Mouse (Mus musculus) limb, embryonic 12.5 days (tissue): ENCODE results near the gene Ift43. TPM values are rescaled to one million over a fixed set of nuclear protein-coding genes. Genes with fewer than 3 reads are reported as not detected.

Experiments
- ATAC-seq: fragments of 200-750 bp; cut with Nextera tagmentation; 2 replicates; pipeline ENCODE4 v1.8.0; 2017; ENCODE audit warnings: low read depth, moderate TSS enrichment; ENCODE audit not compliant: insufficient number of reproducible peaks, insufficient read depth, low FRiP score, low TSS enrichment
- H3K27ac ChIP-seq: fragments of 300-500 bp; sonication (generic); 2 replicates; pipeline ENCODE4 v1.5.1; 2016; ENCODE audit warnings: mild to moderate bottlenecking, moderate library complexity
- H3K27me3 ChIP-seq: fragments of 300-500 bp; sonication (generic); 2 replicates; pipeline ENCODE4 v1.6.1; 2016; ENCODE audit warnings: mild to moderate bottlenecking, moderate library complexity
- H3K36me3 ChIP-seq: fragments of 300-500 bp; sonication (generic); 2 replicates; pipeline ENCODE4 v1.6.1; 2016; ENCODE audit warnings: mild to moderate bottlenecking, moderate library complexity
- H3K4me1 ChIP-seq: fragments of 300-500 bp; sonication (generic); replicated peaks from 2 replicates; pipeline ENCODE4 v1.6.1; 2016
- H3K4me2 ChIP-seq: fragments of 300-500 bp; sonication (generic); 2 replicates; pipeline ENCODE4 v1.6.1; 2016; ENCODE audit warnings: mild to moderate bottlenecking, moderate library complexity
- H3K4me3 ChIP-seq: fragments of 300-500 bp; sonication (generic); replicated peaks from 2 replicates; pipeline ENCODE4 v1.5.1; 2016; ENCODE audit warnings: mild to moderate bottlenecking
- H3K9ac ChIP-seq: fragments of 300-500 bp; sonication (generic); replicated peaks from 2 replicates; pipeline ENCODE4 v1.6.1; 2016; ENCODE audit warnings: mild to moderate bottlenecking, moderate library complexity
- H3K9me3 ChIP-seq: fragments of 300-500 bp; sonication (generic); 2 replicates; pipeline ENCODE4 v1.6.1; 2016; ENCODE audit warnings: mild to moderate bottlenecking, moderate library complexity
- WGBS: fragments of 180-500 bp; shearing (Covaris S2); methylation state at CpG from one replicate; pipeline ENCODE4 v1.1.7; 2016; 5-methylcytosine and 5-hydroxymethylcytosine counted together
- polyA plus RNA-seq: library from polyadenylated mRNA; unstranded; fragments of >200 nt; fragmentation: Nextera tagmentation; extraction: Ambion mirVana; gene quantifications from 2 replicates; pipeline ENCODE4 v1.2.1, GENCODE M21; 2016

Ift43 gene
- polyA plus RNA-seq, 1 experiment from 2014 or later: 84.1 TPM

DNA sequence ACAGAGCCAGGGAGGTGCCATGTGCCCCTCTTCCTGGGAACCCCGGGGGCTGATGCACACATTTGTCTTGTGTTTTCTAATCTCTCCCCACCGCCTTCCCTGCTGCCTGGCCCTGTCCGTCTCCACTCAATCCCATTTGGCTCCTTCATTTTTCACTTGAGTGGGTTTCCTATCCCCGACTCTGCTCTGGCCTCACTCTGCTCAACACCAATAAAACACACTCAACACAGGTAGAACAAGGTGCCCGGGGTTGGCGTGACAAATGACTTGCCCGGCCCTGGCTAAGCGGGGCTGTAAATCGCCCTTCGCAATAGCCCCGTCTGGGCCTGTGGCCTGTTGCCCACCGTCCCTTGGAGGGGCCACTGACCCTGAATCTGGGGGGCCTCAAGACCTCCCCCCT is 92.0 kb downstream of the Ift43 start:
- Histone ChIP-seq H3K4me1 (peaks cover 53% of the 10 kb centered on the region), H3K9me3 (no peaks in the 10 kb centered on the region), H3K9ac (no peak overlapping the region), H3K4me2 (no peak overlapping the region), H3K4me3 (no peak overlapping the region), H3K27me3 (no peaks in the 10 kb centered on the region), H3K27ac (peak overlapping the region; percentile 12; the same call in 1 of the 2 replicates), H3K36me3 (no peaks in the 10 kb centered on the region)
- ATAC-seq: no peak
- WGBS: 49% methylated on average over 11 of the region's 12 CpGs

DNA sequence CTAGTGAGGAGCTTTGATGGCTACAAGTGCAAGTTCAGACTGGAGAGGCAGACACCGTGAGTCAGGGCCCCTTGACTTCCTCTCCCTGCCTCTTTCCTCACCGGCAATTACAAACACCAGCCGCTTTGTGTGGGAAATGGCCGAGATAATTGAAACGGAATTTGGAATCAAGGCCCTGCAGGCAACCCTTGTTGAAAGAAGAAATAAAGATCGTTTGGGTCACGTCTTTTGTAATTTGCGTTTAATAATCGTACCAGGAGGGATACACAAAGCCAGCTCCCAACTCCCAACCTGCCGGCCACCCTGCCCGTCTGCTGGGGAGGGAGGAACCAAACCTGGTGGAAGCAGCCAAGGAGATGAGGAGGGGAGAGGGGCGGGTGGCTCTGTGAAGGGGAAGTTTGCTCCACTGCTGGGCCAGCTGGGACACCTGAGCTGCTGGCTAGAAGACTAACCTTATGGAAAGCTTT is 93.2 kb downstream of the Ift43 start:
- Histone ChIP-seq H3K4me3 (no peak overlapping the region), H3K4me2 (peak overlapping the region; percentile 44)
- ATAC-seq: no peak

DNA sequence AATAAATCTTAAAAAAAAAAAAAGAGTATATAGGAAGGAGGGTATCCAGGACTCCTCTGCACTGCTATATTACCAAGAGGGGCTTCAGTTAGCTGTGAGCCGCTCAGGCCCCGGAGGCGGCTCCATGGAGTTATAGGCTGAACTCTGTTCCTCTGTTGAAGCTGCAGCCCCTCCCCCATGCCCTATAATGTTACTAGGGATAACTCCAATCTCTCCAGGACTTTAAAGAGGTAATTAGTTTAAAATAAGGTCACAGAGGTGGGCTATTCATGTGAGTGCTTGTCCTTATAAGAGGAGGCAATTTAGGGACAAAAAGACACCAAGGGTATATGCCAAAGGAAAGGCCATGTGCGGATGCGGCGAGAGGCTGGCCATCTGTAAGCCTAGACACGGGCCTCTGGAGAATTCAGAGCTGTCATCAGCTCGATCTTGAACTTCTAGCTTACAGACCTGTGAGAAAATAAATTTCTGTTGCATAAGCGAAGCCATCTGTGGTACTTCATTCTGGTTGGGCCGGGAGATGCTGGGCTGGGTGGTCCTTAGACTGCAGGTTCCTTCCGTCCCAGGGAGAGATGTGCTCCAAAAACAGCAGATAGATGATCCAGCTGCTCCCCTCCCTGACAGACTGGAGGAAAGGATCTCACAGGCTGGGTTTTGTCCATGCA is 94.5 kb downstream of the Ift43 start:
- H3K27me3 ChIP-seq: no peaks in the 10 kb centered on the region
- H3K4me1 ChIP-seq: peaks cover 50% of the 10 kb centered on the region
- no peaks in the 10 kb centered on the region for H3K36me3 ChIP-seq
- 32% methylated on average over 11 of the region's 11 CpGs for WGBS
- H3K4me3 ChIP-seq: no peak overlapping the region
- H3K9ac ChIP-seq: no peak overlapping the region
- no peaks in the 10 kb centered on the region for H3K9me3 ChIP-seq
- no peak overlapping the region for H3K27ac ChIP-seq
- ATAC-seq: no peak
- no peak overlapping the region for H3K4me2 ChIP-seq

More for the DNA sequence above, 93.2 kb downstream of the Ift43 start:
- H3K27ac ChIP-seq: peak overlapping the region; percentile 83
- WGBS: 3% methylated on average over 12 of the region's 12 CpGs
- H3K9me3 ChIP-seq: no peaks in the 10 kb centered on the region
- H3K9ac ChIP-seq: 0 out of 2 replicates have a peak overlapping the region, but pooled peaks have one; percentile 34
- H3K4me1 ChIP-seq: peaks cover 50% of the 10 kb centered on the region
- no peaks in the 10 kb centered on the region for H3K36me3 ChIP-seq
- H3K27me3 ChIP-seq: no peaks in the 10 kb centered on the region

DNA sequence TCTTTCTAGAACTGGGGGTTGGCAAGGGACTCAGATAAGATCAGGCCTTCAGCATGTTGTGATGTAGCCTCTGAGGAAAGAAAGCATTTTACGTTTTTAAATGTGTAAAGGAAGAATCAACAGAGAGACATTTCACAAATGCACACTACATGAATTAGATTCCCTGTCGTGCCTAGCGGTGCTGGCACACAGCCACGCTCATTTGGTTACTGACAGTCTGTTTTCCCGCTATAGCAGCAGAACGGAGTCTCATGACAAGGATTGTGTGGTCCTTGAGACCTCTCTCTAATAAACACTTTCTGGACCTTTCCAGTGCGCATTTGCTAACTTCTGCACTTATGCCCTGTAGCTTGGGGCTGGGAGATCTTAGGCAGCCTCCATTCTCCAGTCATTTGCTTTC is 96.9 kb downstream of the Ift43 start:
- no peaks in the 10 kb centered on the region for H3K9me3 ChIP-seq
- WGBS: 81% methylated on average over 7 of the region's 7 CpGs
- H3K27me3 ChIP-seq: peaks cover 4% of the 10 kb centered on the region; the same call in 1 of the 2 replicates
- no peak overlapping the region for H3K9ac ChIP-seq
- no peak for ATAC-seq
- H3K4me3 ChIP-seq: no peak overlapping the region
- H3K4me2 ChIP-seq: no peak overlapping the region
- H3K4me1 ChIP-seq: peaks cover 28% of the 10 kb centered on the region
- no peaks in the 10 kb centered on the region for H3K36me3 ChIP-seq
- H3K27ac ChIP-seq: no peak overlapping the region

- no peak for ATAC-seq
- Histone ChIP-seq H3K9me3 (no peaks in the 10 kb centered on the region), H3K9ac (no peak overlapping the region), H3K27ac (no peak overlapping the region), H3K4me3 (no peak overlapping the region), H3K36me3 (no peaks in the 10 kb centered on the region), H3K4me1 (peaks cover 9% of the 10 kb centered on the region), H3K27me3 (peaks cover 4% of the 10 kb centered on the region; the same call in 1 of the 2 replicates), H3K4me2 (no peak overlapping the region)
- 16% methylated on average over 8 of the region's 8 CpGs for WGBS
These were observed 99.0 kb downstream of the Ift43 start for GRCm38 (mm10) chr12:86181320-86181751.

DNA sequence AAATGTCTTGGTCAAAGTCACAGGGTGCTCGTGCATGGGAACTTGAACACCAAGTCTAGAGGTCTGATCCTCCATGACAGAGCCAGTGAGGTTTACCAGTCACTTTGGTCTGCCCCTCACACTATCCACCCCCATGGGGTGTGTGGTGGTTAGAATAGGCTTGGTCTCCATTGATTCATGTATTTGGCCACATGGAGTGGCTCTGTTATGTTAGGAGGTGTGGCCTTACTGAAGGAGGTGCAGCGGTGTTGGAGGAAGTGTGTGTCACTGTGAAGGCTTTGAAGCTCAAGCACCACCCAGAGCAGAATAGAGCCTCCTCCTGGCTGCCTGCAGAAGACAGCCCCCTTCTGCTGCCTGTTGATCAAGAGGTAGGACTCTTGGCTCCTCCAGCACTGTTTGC is 99.5 kb downstream of the Ift43 start:
- Histone ChIP-seq H3K27ac (no peak overlapping the region), H3K36me3 (no peaks in the 10 kb centered on the region), H3K4me3 (no peak overlapping the region), H3K9me3 (no peaks in the 10 kb centered on the region), H3K4me2 (no peak overlapping the region), H3K4me1 (peaks cover 5% of the 10 kb centered on the region), H3K9ac (no peak overlapping the region), H3K27me3 (peaks cover 8% of the 10 kb centered on the region; the same call in 1 of the 2 replicates)
- no peak for ATAC-seq
- WGBS: 42% methylated on average over 2 of the region's 2 CpGs

DNA sequence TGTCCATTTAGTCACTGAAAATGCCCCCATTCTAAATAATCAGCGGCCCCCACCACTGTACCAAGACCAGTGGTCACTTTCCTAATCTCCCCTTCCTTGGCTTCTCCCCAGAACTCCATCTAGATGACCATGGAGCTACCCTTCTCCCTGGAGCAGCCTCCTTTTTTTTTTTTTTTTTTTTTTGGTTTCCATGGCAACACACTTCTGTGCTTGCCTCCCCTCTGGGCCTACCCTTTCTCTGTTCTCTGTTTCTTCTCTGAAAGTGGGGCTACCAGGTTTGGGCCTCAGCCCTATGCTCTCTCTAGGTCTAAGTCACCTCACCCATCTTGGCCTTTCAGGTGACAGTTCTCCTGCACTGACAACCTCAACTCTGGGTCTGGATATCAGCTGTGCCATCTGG is 100.1 kb downstream of the Ift43 start:
- 59% methylated on average over 1 of the region's 1 CpGs for WGBS
- Histone ChIP-seq H3K27me3 (peaks cover 12% of the 10 kb centered on the region; the same call in 1 of the 2 replicates), H3K4me2 (no peak overlapping the region), H3K27ac (no peak overlapping the region), H3K36me3 (no peaks in the 10 kb centered on the region), H3K4me1 (no peaks in the 10 kb centered on the region), H3K4me3 (no peak overlapping the region), H3K9ac (no peak overlapping the region), H3K9me3 (no peaks in the 10 kb centered on the region)
- ATAC-seq: no peak

DNA sequence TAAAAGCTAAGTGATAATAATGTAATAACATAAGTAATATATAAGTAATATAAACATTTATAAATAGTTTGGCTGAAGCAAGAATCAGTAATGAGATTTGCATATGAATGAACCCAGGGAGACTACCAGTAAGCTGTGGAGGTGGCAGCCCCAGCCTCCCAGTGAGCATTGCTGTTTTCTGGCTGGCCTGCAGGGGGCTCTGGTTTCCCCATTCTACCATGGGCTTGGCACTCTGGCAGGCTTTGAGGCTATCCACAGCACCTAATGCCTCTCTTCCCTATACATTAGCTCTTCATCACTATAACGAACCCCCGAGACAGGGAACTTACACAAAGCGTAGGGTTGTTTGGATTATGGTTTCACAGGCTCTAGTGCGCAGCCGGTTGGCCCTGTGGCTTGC is 105.8 kb downstream of the Ift43 start:
- WGBS: 61% methylated on average over 5 of the region's 5 CpGs
- no peak for ATAC-seq
- no peak overlapping the region for H3K4me3 ChIP-seq
- H3K9me3 ChIP-seq: no peaks in the 10 kb centered on the region
- H3K9ac ChIP-seq: no peak overlapping the region
- peaks cover 14% of the 10 kb centered on the region for H3K4me1 ChIP-seq
- H3K27me3 ChIP-seq: peaks cover 22% of the 10 kb centered on the region
- H3K27ac ChIP-seq: no peak overlapping the region
- H3K4me2 ChIP-seq: no peak overlapping the region
- H3K36me3 ChIP-seq: no peaks in the 10 kb centered on the region

- Histone ChIP-seq H3K4me3 (no peak overlapping the region), H3K9me3 (no peaks in the 10 kb centered on the region), H3K4me1 (peaks cover 14% of the 10 kb centered on the region), H3K27me3 (peaks cover 17% of the 10 kb centered on the region), H3K27ac (no peak overlapping the region), H3K9ac (no peak overlapping the region), H3K4me2 (peak overlapping the region; percentile 23; the same call in 1 of the 2 replicates), H3K36me3 (no peaks in the 10 kb centered on the region)
- no peak for ATAC-seq
- WGBS: 23% methylated on average over 19 of the region's 19 CpGs
These were observed 107.4 kb downstream of the Ift43 start for GRCm38 (mm10) chr12:86189601-86190323.

- Histone ChIP-seq H3K4me1 (peaks cover 14% of the 10 kb centered on the region), H3K9ac (no peak overlapping the region), H3K36me3 (no peaks in the 10 kb centered on the region), H3K4me2 (no peak overlapping the region; the same call in 1 of the 2 replicates), H3K27me3 (peaks cover 14% of the 10 kb centered on the region), H3K27ac (no peak overlapping the region), H3K9me3 (no peaks in the 10 kb centered on the region), H3K4me3 (no peak overlapping the region)
- ATAC-seq: no peak
- 23% methylated on average over 15 of the region's 15 CpGs for WGBS
These were observed 109.7 kb downstream of the Ift43 start for GRCm38 (mm10) chr12:86192036-86192449.

GRCm38 (mm10) chr12:86196944-86197343 is 114.6 kb downstream of the Ift43 start:
- Histone ChIP-seq H3K36me3 (no peaks in the 10 kb centered on the region), H3K4me3 (no peak overlapping the region), H3K27me3 (no peaks in the 10 kb centered on the region), H3K4me1 (peaks cover 7% of the 10 kb centered on the region), H3K9ac (no peak overlapping the region), H3K27ac (no peak overlapping the region), H3K9me3 (no peaks in the 10 kb centered on the region), H3K4me2 (no peak overlapping the region)
- WGBS: 91% methylated on average over 7 of the region's 7 CpGs
- no peak for ATAC-seq
